Mouse (Mus musculus): ENCODE results near the gene Mta3.

DNA sequence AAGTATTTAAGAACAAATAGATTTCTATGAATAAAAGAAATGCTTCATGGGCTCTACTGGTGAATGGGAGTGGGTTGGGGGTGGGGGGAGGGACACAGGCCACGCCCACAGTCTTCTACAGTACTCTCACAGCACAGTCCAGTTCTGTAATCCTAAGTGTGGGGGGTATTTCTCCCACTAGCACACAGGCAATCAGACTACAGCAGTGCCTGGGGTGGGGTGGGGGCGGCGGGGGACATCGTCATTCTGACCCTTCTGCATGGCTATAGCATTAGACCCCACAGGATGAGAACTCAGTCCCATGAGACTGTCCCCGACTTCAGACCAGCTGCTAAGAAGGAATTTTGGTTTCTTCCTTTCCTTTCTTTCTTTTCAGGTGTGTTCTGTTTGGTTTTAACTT is 143.8 kb downstream of the Mta3 start:
- TF ChIP-seq ZNF384 (IDR thresholded peaks at IDR 0.05; ENCODE audit: low read depth, low read length) (no peak), CHD2 (IDR thresholded peaks at IDR 0.05; ENCODE audit: low read depth, low read length) (no peak), HCFC1 (IDR thresholded peaks at IDR 0.05; ENCODE audit: borderline replicate concordance, insufficient read depth, low read length) (no peak), ZC3H11A (IDR thresholded peaks at IDR 0.05; ENCODE audit: borderline replicate concordance, low read depth, low read length) (no peak), MAFK (IDR thresholded peaks at IDR 0.05; ENCODE audit: insufficient read depth, low read depth, low read length) (no peak)
